Mouse (Mus musculus) c-Kit-positive CD71-positive TER-119-positive erythroid progenitor cells, embryonic 14.5 days (primary cell): ENCODE measurements around the gene Ethe1.
"Not testable (repeated sequence)": the region's sequence is repeated elsewhere in the genome, so short reads cannot be mapped to it uniquely, and the experiment has no call there.

Experiments used
- DNase-seq: peaks from one replicate; pipeline ENCODE4 v3.0.0-alpha.2; 2013; ENCODE audit warnings: low spot score

Gene Ethe1

DNA sequence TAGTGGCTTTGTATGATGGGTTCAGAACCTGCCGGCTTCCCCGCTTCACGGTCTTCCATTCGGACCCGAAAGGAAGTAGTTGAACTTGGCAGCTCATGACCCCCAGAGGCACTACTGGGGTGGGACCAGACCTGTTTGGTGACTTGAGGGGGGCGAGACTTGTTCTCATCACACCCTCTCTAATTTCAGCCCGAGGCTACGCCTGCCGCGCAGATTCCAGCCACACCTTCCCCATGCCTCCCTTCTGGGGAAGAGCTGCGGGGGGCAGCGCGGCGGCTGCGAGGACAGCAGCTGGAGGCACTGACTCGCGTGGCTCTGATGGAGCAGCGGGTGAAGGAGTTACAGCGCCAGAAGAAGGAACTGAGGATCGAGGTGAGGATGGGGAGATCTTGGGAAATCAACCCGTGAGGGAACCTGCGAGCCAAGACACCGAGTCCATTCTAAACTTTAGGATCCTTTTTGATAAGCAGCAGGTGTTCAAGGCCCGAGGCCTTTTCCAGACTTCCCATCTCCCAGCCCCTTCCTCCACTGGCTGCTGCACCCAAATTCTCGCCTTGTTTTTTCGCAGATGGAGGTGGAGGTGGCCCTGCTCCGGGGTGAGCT lies 25.1 kb downstream of the Ethe1 start:
- no peak for DNase-seq

DNA sequence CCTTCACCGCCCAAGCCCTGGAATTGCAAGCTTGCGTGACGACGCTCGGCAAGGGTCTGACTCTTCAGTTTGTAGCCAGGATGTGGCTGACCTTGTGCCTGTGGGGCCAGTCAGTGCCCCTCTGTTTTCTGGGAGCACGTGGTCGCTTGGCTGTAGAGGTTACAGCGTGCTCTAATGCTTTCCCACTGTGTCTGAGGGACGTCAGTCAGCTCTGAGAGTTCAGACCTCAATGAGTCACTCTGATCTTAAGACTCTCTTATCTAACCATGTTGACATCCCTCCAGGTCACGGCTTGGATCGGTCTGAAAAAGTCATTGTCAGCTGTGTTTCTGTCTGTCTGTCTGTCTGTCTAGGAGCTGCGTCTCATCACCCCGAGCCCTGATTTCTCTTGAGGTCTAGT lies 27.5 kb downstream of the Ethe1 start:
- no peak for DNase-seq

DNA sequence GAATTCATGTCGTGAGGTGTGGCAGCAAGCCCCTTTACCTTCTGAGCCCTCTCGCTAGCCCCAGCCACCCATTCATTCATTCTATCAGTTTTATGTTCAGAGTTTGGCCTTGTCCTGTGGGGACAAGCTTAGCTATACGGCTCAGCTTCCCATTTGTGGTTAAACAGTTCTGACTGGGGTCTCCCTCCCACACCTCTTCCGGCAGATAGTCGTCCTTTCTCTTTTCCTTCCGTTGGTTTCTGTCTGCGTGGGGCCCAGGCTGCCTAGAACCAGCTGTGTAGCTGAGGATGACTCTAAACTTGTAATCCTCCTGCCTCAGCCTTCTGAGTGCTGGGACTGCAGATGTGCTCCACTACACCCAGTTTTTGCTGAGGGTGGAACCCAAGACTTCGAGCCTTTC lies 30.4 kb downstream of the Ethe1 start:
- DNase-seq: no peak

GRCm38 (mm10) chr7:24618374-24618773 lies 31.0 kb downstream of the Ethe1 start:
- not testable (repeated sequence) for DNase-seq

- no peak for DNase-seq
Observed at GRCm38 (mm10) chr7:24619671-24620397, 32.5 kb downstream of the Ethe1 start.

DNA sequence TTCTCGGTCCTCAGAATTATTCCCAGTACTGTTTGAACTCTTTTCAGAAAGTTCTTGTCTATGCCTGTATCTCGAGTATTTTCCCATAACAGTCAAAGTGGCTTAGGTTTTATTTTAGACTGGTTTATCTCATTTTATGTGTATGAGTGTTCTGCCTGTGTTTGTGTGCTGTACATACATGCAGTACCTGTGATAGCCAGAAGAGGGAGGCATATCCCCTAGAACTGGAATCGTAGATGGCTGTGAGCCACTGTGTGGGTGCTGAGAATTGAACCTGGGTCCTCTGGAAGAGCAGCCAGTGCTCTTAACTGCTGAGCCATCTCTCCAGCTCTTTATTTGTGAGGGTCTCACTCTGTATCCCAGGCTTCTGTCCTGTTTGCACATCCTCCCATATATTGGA lies 33.9 kb downstream of the Ethe1 start:
- no peak for DNase-seq

DNA sequence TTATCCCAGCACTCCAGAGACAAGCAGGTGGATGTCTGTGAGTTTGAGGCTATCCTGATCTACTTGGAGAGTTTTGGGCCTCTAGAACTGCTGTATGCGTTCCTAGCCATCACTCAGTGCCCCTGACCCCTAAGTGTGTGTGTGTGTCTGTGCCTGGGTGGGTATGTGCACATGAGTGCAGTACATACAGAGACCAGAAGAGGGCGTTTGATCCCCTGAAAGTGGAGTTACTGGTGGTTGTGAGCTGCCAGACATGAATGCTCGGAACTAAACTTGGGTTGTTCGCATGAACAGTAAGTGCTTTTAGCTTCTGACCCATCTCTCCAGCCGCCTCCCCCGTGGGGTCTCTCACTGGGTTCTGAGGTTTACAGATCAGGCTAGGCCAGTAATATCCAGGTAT lies 35.6 kb downstream of the Ethe1 start:
- no peak for DNase-seq

GRCm38 (mm10) chr7:24628685-24629610 lies 41.6 kb downstream of the Ethe1 start:
- peak; percentile 75 for DNase-seq

DNA sequence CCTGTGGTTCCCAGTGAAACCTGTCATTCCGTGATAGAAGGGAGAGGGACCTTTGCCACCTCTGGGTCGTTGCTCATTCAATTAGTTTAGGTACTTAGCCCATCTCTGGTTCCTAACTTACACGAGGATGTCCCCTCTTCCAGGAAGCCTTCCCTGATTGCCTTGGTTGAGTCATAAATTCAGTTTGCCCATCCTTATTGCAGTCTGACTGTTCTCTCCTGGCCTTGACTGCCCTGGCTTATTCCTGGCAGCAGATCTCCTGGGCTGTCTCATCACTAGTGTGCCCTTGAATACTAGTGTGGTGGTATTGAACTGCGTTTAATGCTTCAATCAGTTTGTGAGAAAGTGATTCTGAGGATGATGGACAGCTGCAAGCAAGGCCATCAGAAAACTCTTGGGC lies 42.3 kb downstream of the Ethe1 start:
- DNase-seq: no peak

DNA sequence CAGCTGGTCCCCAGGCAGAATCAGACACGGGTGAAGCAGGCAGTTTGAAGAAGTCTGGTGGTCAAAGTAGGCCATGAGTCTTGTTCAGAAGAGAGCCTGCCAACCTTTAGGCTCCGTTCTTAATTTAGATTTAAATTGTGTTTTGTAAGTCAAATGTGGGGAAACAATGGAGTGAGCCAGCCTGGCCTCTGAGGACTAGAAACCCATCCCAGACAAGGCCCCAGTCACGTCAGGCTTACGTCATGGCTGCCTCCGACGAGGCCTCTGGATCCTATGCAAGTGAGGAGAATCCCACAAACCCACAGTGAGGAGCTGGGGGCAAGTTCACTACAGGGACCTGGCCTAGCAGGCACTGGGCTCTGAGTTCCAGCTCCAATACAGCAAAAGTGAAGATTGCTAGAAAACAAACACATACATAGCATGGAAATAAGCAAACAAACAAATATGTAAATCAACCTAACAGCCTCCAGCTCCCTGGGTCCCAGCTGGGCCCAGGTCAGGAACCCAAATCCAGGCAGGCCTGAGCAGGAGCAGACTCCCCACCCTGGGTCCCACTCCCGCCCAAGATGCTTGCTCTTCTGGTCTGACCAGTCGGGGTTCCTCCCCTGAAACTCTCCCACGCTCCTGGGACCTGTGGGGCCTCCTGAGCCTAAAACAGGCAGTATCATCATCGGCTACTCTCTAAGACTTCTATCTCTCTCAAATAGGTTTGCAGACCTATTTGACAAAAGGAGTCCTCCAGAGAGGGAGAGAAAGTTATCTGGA lies 43.0 kb downstream of the Ethe1 start:
- DNase-seq: no peak

DNA sequence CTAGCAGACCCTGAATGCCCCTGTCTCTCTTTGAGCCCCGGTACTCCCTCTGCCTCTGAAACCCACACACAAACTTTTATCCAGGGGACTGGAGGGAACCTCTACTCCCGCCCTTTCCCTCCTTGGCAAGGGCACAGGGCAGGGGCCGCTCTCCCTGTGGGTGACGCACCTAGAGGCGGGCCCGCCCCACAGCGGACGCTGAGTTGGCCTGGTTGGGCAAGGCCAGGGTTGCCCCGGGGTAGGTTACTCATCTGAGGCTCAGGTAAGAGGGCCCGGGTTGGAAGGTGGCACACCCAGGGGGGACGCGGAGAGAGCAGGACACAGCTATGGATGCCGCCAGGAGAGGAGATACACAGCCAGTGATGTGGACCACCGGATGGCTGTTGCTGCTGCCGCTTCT lies 48.9 kb downstream of the Ethe1 start, which contains the start of gene Lypd3:
TSS of gene Lypd3 (plus strand) at position 287 of the 400 bp plus-strand sequence.
- no peak for DNase-seq

- DNase-seq: no peak
Observed at GRCm38 (mm10) chr7:24637046-24637445, 49.7 kb downstream of the Ethe1 start.

- DNase-seq: peak; percentile 51
Observed at GRCm38 (mm10) chr7:24638026-24638856, 50.9 kb downstream of the Ethe1 start.

GRCm38 (mm10) chr7:24640450-24640849 lies 53.1 kb downstream of the Ethe1 start:
- no peak for DNase-seq

DNA sequence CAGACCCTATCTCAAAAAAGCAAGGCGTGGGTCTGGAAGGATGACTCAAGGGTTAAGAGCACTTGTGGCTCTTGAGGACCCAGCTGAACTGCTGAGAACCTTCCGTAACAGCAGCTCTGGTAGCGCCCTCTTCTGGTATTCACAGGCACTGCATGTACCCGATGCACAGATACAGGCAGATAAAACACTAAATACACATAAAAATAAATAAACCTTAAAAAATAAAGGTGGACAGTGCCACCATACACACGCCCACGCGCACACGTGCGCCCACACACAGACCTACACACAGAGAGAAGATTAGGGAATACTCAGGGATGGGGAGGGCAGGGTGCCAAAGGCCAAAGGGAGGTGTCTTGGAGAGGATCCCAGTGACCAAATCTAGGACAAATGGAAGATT lies 55.1 kb downstream of the Ethe1 start:
- peak; percentile 59 for DNase-seq

GRCm38 (mm10) chr7:24644492-24644891 lies 57.1 kb downstream of the Ethe1 start:
- DNase-seq: no peak

- no peak for DNase-seq
Observed at GRCm38 (mm10) chr7:24644996-24645395, 57.7 kb downstream of the Ethe1 start.

DNA sequence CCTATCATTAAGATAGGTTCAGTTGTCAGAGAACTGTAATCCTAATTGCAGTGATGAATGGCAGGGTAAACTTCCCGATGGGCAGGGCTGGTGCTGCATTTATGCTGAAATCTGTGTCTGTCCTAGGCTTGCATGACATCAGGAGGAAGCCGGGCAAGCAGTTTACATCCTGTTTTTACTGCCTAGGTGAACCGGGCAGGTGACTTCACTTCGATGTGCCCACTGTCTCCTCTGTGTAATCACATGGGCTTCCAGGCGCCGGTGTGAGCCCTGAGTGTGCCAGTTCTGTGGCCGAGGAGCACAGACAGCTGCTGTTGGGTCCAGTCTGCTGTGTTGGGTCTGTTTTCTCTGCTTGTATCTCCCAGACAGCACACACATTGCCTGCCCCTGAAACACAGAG lies 59.1 kb downstream of the Ethe1 start:
- DNase-seq: no peak

DNA sequence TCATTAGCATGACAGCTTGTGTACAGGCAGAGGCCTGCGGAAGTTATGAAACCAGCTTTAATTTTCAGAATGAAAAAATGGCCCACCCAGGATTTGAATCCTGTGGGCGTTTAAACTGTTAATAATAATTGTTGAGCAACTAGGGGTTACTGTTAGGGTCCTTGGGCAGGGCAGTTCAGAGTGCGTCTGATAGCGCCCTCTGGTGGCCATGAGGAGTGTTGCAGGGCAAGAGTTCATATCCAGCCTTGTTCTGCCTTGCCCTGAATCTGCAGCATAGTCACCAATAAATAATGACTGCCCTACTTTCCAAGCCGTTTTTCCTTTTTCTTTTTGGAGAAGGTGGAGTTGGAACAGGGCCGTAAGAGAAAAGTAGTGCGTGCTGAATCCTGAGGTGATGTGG lies 66.3 kb downstream of the Ethe1 start:
- peak; percentile 53 for DNase-seq
